Mouse (Mus musculus): ENCODE measurements around the gene Aplnr.

GRCm38 (mm10) chr2:85091325-85091724, 44.7 kb upstream of the Aplnr start:
- TF ChIP-seq CTCF (conservative IDR thresholded peaks at IDR 0.05; ENCODE audit: low read length) (no peak), POU5F1 (IDR thresholded peaks at IDR 0.05; ENCODE audit: borderline replicate concordance, low read length) (no peak), NANOG (IDR thresholded peaks at IDR 0.05; ENCODE audit: borderline replicate concordance, low read length) (no peak)
